Mouse (Mus musculus) neutrophil, adult 5-6 weeks (primary cell): ENCODE data around the gene Atg9b. TPM values are rescaled to one million over a fixed set of nuclear protein-coding genes. Genes with fewer than 3 reads are reported as not detected.
A peak's percentile ranks its signal among the peaks of the same experiment; 100 is the strongest.

Experiments used
- ATAC-seq: fragments of 151-379, 151-347 bp; 2 replicates; pipeline ENCODE4 v1.8.0; 2017; ENCODE audit warnings: mild to moderate bottlenecking, moderate TSS enrichment; ENCODE audit not compliant: insufficient number of reproducible peaks, poor library complexity, low FRiP score, severe bottlenecking; ENCODE audit errors: extremely low read depth
- total RNA-seq: library from RNA; stranded (forward); fragments of 200-1000 nt; gene quantifications from 2 replicates; pipeline ENCODE4 v1.2.3, GENCODE M21; 2017

The Atg9b gene
- total RNA-seq, 1 experiment from 2014 or later: not detected

DNA sequence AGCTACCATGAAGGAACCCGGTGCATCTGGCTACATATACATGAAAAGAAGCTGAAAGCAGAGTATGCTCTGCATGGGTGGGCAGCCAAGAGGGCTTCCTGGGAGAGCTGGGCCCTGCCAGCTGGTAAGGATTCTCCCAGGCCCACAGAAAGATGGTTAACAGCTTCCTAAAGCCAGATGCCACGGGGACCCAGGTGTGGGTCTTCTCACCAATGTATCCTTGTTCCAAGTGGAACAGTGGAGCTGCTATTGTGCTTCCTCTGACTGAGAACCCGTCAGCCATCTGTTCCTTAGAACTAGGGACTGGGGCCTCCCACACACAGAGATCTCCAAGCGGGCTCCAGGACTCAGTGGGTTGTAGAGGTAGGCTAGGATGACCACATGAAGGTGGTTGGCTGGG, 35.2 kb downstream of the Atg9b start:
- no peak for ATAC-seq

- no peak for ATAC-seq
Measured at GRCm38 (mm10) chr5:24353327-24353726, 38.6 kb downstream of the Atg9b start.

- ATAC-seq: no peak
Measured at GRCm38 (mm10) chr5:24352251-24352859, 39.6 kb downstream of the Atg9b start.

DNA sequence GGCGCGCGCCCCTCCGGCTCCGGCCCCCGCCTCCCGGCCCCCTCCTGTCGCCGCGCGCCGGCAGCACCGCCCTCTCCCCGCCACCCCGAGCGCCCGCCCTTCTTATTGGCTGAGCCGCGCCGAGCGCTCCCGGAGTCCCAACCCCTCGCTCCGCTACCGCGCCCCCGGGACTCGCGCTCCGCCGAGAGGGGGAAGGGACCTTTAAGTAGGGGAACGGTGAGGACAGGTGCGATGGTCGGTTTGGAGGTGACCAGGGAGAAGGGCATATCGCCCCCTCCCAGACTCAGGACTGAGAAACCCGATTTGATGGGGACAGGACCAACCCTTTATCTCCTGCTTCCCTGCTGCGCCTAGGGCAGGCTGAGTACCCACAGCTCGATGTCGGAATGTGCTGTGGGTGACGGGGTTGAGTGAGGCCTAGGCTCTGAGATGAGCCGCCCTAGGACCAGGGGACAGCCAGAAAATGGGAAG, 40.2 kb downstream of the Atg9b start:
- no peak for ATAC-seq

- no peak for ATAC-seq
Measured at GRCm38 (mm10) chr5:24351278-24351677, 40.7 kb downstream of the Atg9b start, which contains the start of gene Kcnh2. Gene Kcnh2, minus strand, starts transcription at chr5:24351604.

- no peak for ATAC-seq
Measured at GRCm38 (mm10) chr5:24350531-24351250, 41.3 kb downstream of the Atg9b start.

DNA sequence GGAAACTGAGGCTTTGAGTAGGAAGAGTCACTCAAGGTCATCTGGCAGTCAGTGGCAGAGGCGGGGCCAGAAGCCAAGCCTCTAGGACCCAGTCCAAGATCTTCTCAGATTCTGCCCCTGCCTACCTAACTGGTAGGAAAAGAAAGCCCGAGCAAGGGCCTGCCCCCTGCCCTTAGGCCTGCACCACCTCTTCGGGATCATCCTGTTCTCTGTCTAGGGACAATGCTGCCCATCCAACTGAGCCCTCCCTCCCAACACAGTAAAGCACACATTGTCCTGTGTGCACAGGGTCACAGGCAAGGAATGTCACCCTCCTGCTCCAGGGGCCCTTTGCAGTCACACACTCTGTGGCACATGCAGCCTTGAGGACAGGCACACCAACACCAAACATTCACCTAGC, 41.9 kb downstream of the Atg9b start:
- no peak for ATAC-seq

DNA sequence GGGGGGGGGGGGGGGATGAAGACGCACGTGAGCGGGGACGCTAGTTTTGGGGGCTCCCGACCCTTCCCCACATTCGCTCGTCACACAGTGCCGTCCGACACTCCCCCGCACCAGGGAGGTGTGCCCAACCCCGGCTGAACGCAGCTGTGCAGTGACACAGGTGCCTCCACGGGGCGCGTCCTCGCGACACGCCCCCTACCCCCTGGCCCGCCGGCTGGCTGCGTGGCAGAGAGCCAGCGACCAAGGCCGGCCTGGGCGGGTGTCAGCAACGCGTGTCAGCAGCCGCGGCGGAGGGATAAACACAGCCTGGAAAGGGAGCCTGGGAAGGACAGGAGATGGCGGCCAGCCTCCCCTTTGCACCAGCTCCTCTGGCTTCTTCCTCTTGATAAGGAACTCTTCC, 43.4 kb downstream of the Atg9b start:
- no peak for ATAC-seq

DNA sequence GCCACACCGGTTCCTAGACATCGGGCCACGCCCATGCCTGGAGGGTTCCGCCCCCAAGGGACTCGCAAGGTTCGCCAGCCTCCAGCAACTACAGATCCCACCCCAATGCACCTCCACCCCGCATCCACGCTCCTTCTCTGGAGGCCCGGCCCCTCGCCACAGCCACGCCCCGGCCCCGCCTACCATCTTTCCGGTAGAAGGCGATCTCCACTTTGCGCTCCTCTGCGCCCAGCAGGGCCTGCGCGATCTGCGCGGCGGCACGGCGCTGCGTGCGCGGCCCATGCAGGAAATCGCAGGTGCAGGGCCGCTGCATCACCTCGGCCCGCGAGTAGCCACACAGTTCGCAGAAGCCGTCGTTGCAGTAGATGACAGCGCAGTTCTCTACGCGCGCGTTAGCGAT, 43.8 kb downstream of the Atg9b start:
- ATAC-seq: peak; percentile 27

DNA sequence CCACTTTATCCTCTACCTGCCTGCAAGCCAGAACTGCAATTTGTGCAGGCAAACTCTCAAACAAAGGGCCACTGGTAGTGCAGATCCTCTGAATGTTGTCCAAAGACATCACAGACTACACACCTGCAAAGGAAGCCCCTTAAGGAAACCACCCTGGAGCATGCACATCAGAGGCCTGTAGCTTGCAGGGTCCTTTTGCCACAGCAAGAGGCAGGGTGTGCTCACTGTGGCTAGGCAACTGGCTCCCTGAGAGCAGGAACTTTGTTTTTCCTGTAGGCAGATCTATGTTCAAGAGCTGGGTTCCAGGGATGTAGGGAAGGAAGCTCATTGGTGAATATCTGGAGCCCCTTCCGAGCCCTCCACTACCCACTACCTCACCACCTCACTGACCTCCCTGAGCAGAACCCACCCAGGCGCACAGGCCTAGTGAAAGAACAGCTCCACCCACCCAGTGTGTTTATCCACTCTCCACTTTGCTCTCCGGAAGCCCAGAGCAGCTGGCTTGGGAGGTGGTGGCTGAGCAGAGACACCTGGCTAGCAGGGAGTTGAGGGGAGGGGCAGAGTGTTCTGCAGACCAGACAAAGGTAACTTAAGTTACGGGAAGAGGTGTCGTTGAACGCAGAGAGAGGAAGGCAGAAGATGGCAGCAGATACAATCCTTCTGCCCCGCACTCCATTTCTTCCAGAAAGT, 44.6 kb downstream of the Atg9b start:
- ATAC-seq: no peak

- ATAC-seq: no peak
Measured at GRCm38 (mm10) chr5:24346313-24346712, 45.6 kb downstream of the Atg9b start.

DNA sequence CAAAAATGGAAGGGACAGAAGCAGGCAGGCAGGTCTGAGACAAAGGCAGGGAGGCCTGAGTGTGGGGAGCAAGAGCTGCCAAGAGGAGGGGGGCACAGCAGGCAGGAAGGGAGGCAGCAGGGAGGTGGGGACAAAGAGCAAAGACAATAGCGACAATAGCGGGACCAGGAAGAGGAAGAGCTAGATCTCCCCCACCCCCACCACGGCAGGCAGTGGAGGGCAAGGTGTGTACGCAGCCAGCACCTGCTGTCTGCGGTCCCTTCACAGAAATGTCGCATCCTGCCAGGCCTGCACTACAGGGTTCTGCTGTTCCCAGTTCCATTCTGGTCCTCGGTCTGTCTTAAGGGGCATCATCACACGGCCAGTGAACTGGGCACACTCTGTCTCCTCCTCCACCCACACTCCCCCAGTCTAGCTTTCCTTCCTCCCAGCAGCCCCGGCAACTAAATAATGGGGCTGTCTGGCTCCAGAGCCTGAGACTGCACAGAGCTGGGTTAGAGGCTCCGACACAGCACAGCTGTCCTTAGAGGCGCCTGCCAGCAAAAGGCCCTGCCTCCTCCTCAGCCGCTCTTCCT, 47.4 kb downstream of the Atg9b start:
- 0 out of 2 replicates have a peak, but pooled peaks have one; percentile 14 for ATAC-seq

DNA sequence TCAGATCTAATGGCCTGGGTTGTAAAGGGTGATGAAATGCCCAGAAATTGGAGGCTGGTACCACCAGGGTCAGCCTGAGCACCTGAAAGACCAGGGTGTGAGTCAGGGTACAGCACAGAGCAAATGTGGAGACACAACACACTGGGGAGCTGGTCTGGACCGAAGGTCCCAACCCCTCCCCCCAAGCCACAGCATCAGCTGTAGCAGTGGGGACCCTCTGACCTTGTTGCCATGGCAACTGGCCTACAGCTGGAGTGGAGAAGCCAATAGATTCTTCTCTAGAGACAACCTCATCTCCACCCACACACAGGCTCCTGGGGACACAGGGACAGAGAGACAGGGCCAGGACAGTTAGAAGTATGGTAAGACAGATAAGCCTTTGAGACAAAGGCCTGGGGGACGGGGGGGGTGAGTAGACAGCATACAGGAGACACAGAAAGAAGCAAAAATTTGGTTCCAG, 47.9 kb downstream of the Atg9b start:
- ATAC-seq: no peak

DNA sequence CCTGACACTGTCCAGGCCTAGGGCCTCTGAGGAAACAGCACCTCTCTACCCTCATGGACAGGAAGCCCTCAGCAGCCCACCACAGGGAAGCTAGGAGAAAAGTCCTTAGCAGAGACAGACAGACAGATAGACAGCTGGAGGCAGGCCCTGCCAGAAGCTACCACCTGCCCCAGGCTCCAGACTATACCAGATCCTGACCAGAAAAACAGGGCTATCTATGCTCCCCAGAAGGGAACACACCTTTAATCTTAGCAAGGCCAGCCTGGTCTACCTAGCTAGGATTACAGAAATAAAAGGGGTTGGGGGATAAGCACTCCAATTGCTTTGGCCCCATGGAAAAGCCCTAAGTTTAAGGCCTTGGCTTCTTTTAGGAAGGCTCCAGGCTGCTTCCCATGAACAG, 48.6 kb downstream of the Atg9b start:
- ATAC-seq: no peak

DNA sequence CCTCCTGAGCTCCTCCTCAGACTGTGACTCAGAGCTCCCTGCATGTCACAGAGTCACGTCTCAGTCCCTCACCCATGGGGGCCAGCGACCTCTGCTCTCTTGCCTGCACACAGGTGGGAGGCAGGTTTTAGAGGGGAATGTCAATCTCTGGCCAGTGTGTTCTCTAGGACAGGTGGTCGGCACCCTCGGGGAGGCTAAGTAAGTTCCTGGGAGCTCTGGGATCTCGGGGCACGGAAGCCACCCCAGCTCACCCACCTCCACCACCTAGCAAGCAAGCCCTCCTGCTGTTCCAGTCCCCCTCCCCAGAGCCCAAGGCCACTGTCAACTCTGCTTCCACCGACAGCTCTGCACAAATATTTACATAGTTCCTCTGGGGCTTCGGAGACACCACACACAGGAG, 49.0 kb downstream of the Atg9b start:
- no peak for ATAC-seq

DNA sequence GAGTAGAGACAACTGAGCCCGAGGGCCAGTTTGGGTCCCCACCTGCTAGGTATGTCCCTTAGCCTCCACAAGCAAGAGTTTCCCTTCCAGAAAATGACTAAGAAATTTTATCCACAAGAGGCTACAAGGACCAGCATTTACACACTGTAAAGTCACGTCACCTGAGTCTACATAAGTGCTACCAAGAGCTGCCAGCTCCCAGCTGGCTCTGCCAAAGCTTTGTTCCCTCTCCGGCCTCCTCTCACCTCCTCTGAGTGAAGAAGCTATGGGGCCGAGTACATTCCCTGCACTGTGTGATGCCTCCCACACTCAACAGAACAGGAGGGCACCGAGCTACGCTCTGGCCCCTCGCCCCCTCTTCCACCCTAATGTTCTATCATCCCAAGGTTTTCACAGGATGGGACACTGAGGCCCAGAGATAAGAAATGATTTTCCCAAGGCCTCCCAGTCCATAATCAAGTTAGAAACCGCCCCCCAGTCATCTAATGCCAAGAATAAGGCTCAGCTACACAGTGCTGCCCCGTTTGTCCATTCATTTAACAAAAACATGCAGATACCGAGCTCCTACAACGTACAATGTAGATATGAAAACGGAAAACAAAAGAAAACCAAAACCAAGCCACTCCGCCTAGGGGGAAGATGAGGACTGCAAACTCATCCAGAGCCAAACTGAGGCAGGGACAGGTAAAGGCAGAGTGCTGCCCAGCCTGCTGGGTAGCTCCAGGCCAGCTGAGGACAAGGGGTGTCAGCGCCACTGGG, 49.6 kb downstream of the Atg9b start:
- no peak for ATAC-seq

DNA sequence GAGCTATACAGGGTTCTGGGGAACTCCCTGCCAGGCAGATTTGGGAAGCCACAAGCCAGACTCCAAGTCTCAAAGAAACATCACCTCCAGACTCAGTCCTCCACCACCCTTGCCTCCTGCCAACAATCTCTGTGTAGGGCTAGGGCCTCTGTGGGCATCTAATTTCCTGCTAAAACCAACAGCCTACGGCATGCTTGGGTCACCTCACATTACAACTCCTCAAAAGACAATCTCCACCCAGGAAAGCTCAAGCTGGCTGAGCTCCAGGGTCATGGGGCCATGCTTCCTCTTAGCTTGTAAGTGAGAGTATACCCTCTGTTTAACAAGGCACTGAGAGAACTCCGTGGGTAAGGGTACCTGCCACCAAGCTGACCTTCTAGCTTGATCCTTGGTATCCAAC, 54.1 kb downstream of the Atg9b start:
- no peak for ATAC-seq

DNA sequence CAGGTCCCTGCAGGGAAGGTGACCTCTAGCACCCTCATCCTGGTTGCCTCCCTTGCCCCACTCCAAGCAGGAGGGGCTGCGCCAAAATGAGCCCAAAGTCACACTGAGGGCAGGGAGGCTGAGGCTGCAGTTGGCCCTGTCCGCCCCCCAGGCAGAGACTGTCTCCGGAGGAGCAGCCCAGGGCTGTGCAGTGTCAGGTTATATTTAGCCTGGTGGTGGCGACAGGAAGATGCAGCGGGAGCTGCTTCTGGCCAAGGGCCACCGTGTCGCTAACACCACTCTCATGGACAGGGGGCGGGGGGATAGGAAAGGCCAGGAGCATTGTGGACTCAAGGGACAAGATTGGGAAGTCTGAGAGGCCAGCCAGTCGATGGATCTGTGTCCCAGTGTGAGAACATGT, 54.6 kb downstream of the Atg9b start:
- ATAC-seq: no peak
